Mouse (Mus musculus): ENCODE measurements around the gene Cyp26c1.
A peak's percentile ranks its signal among the peaks of the same experiment; 100 is the strongest.

Gene Cyp26c1

GRCm38 (mm10) chr19:37699711-37700110 is 14.3 kb downstream of the Cyp26c1 start:
- no peak for DNase-seq

- DNase-seq = no peak
Measured at GRCm38 (mm10) chr19:37702377-37703076, 17.1 kb downstream of the Cyp26c1 start.

- peak; percentile 70 for DNase-seq
Measured at GRCm38 (mm10) chr19:37703902-37704509, 18.6 kb downstream of the Cyp26c1 start.

- DNase-seq = no peak
Measured at GRCm38 (mm10) chr19:37705722-37706121, 20.3 kb downstream of the Cyp26c1 start.

- DNase-seq = no peak
Measured at GRCm38 (mm10) chr19:37714681-37715080, 29.3 kb downstream of the Cyp26c1 start.

- no peak for DNase-seq
Measured at GRCm38 (mm10) chr19:37715980-37716379, 30.6 kb downstream of the Cyp26c1 start.

GRCm38 (mm10) chr19:37716524-37717175 is 31.3 kb downstream of the Cyp26c1 start:
- no peak for DNase-seq

GRCm38 (mm10) chr19:37719166-37719565 is 33.8 kb downstream of the Cyp26c1 start:
- DNase-seq = no peak

- DNase-seq = no peak
Measured at GRCm38 (mm10) chr19:37724591-37724990, 39.2 kb downstream of the Cyp26c1 start.

- DNase-seq = no peak
Measured at GRCm38 (mm10) chr19:37726585-37726984, 41.2 kb downstream of the Cyp26c1 start.

- no peak for DNase-seq
Measured at GRCm38 (mm10) chr19:37727366-37727765, 42.0 kb downstream of the Cyp26c1 start.

- no peak for DNase-seq
Measured at GRCm38 (mm10) chr19:37735426-37735825, 50.0 kb downstream of the Cyp26c1 start.

GRCm38 (mm10) chr19:37738575-37738974 is 53.2 kb downstream of the Cyp26c1 start:
- DNase-seq = no peak

GRCm38 (mm10) chr19:37740043-37740442 is 54.7 kb downstream of the Cyp26c1 start:
- no peak for DNase-seq
